Mouse (Mus musculus): ENCODE measurements around the gene Top2a. TPM values are rescaled to one million over a fixed set of nuclear protein-coding genes. Genes with fewer than 3 reads are reported as not detected.

The Top2a gene
- polyA plus RNA-seq, 1 experiment = 674 TPM

DNA sequence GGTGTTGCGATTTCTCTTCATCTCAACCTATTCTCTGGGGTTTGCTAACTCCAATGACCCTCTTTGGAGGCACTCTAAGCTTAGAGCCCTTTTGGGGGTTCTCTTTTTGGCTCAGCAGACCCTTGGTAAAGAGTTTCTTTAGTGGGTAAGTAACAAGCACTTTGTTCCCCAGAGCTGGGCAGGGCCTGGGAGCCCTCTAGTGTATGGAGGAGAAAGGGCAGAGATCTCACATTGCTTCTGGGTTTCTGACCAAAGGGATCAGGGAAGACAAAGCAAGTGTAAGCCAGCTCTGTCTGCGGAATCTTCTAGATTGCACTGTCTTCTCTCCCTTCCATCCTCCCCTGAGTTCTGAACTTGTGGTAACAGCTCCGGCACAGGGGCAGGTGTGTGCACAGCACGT lies 11.4 kb upstream of the Top2a start:
- TF ChIP-seq EP300 (IDR thresholded peaks at IDR 0.05; ENCODE audit: insufficient read depth, low read depth, low read length) (no peak), POLR2A (IDR thresholded peaks at IDR 0.05; ENCODE audit: insufficient read depth, low read length) (no peak), CTCF (IDR thresholded peaks at IDR 0.05; ENCODE audit: low read depth, low read length) (peak; percentile 43)
- Histone ChIP-seq H3K36me3 (ENCODE audit: control insufficient read depth, insufficient read depth, low read length, poor library complexity, severe bottlenecking) (no peaks in the 10 kb centered on the region), H3K27ac (ENCODE audit: insufficient read depth, low read length) (no peak overlapping the region), H3K27me3 (ENCODE audit: control insufficient read depth, insufficient read depth, low read length, poor library complexity, severe bottlenecking) (no peaks in the 10 kb centered on the region), H3K9me3 (replicated peaks; ENCODE audit: control insufficient read depth, insufficient read depth, low read length, poor library complexity, severe bottlenecking) (no peaks in the 10 kb centered on the region), H3K4me3 (ENCODE audit: low read depth, low read length) (no peak overlapping the region), H3K9ac (ENCODE audit: low read depth, poor library complexity, severe bottlenecking) (no peak overlapping the region), H3K4me1 (ENCODE audit: control insufficient read depth, insufficient read depth, low read length) (no peaks in the 10 kb centered on the region)

DNA sequence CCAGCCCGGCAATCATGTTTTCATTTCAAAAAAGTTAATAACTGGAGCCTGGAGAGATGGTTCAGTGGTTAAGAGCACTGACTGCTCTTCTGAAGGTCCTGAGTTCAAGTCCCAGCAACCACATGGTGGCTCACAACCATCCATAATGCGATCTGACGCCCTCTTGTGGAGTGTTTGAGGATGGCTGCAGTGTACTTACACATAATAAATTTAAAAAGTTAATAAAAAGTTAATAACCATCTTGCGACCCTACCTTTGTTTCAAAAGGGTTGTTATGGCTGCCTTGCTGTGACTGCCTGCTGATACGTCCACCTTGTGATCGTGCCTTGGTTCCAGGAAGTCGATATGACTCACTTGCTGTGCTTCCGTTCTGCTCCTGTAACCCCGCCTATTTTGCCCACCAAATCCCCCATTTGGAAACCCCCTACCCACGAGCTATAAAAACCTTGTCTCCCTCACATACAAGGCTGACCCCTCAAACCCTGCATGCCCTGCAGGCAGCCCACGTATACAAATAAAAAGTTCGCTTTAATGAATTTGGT lies 3.0 kb upstream of the Top2a start:
- Histone ChIP-seq H3K36me3 (ENCODE audit: control insufficient read depth, insufficient read depth, low read length, poor library complexity, severe bottlenecking) (peaks cover 8% of the 10 kb centered on the region), H3K4me1 (ENCODE audit: control insufficient read depth, insufficient read depth, low read length) (no peaks in the 10 kb centered on the region), H3K27ac (ENCODE audit: insufficient read depth, low read length) (no peak overlapping the region), H3K27me3 (ENCODE audit: control insufficient read depth, insufficient read depth, low read length, poor library complexity, severe bottlenecking) (no peaks in the 10 kb centered on the region), H3K9ac (ENCODE audit: low read depth, poor library complexity, severe bottlenecking) (no peak overlapping the region), H3K9me3 (replicated peaks; ENCODE audit: control insufficient read depth, insufficient read depth, low read length, poor library complexity, severe bottlenecking) (no peaks in the 10 kb centered on the region), H3K4me3 (ENCODE audit: low read depth, low read length) (no peak overlapping the region)
- TF ChIP-seq EP300 (IDR thresholded peaks at IDR 0.05; ENCODE audit: insufficient read depth, low read depth, low read length) (no peak), CTCF (IDR thresholded peaks at IDR 0.05; ENCODE audit: low read depth, low read length) (no peak), POLR2A (IDR thresholded peaks at IDR 0.05; ENCODE audit: insufficient read depth, low read length) (no peak)

DNA sequence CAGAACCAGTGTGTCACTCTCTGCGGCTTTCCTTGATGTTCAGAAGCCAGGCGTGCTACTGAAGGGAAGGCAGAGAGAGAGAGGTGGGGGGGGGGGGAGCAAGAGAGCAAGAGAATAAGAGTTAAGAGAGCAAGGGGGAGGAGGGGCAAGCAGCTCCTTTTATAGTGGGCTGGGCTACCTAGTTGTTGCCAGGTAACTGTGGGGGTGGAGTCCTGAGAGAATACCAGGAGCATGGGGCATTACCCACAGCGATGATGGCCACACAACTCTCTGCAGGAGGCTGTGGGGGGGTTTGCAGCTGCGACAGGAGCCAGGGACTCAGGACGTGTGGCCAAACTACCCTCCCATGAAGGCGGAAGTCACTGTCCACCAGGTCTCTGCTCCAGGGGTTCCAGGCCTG lies 1.9 kb upstream of the Top2a start:
- peaks cover 19% of the 10 kb centered on the region for H3K36me3 ChIP-seq (ENCODE audit: control insufficient read depth, insufficient read depth, low read length, poor library complexity, severe bottlenecking)
- no peak overlapping the region for H3K4me3 ChIP-seq (ENCODE audit: low read depth, low read length)
- H3K9me3 ChIP-seq (replicated peaks; ENCODE audit: control insufficient read depth, insufficient read depth, low read length, poor library complexity, severe bottlenecking) = no peaks in the 10 kb centered on the region
- H3K27ac ChIP-seq (ENCODE audit: insufficient read depth, low read length) = no peak overlapping the region
- no peaks in the 10 kb centered on the region for H3K27me3 ChIP-seq (ENCODE audit: control insufficient read depth, insufficient read depth, low read length, poor library complexity, severe bottlenecking)
- no peak for TF ChIP-seq EP300 (IDR thresholded peaks at IDR 0.05; ENCODE audit: insufficient read depth, low read depth, low read length)
- TF ChIP-seq CTCF (IDR thresholded peaks at IDR 0.05; ENCODE audit: low read depth, low read length) = no peak
- TF ChIP-seq POLR2A (IDR thresholded peaks at IDR 0.05; ENCODE audit: insufficient read depth, low read length) = no peak
- H3K4me1 ChIP-seq (ENCODE audit: control insufficient read depth, insufficient read depth, low read length) = no peaks in the 10 kb centered on the region
- H3K9ac ChIP-seq (ENCODE audit: low read depth, poor library complexity, severe bottlenecking) = no peak overlapping the region

DNA sequence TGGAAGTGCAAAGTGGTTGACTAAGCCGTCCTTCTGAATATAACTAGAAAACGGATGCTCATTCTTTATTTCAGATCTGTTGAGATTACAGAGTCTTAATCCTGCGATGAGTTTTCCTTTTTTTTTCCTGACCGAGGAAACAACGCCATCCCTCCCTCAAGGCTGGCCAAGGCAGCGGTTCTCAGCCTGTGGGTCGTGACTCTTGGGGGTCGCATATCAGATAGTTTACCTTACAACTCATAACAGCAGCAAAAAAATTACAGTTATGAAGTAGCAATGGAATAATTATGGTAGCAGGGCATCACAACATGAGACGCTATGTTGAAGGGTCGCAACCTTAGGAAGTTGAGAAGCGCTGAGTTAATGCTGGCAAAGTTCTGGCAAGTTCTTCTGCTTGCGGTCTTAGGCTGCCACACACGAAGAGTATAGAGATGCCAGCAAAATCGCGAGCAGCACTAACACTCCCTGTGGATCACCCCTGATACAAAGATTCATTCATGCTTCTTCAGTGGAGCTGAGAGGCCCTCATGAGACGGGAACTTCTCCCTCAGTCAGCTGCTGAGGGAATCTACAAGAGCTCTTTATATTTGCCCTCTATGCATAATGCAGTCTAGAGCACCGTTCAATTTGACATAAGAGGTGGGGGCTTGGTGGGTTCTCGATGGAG lies 612 bp upstream of the Top2a start:
- H3K9ac ChIP-seq (ENCODE audit: low read depth, poor library complexity, severe bottlenecking) = peak overlapping the region; percentile 59
- H3K4me3 ChIP-seq (ENCODE audit: low read depth, low read length) = peak overlapping the region; percentile 75
- no peaks in the 10 kb centered on the region for H3K9me3 ChIP-seq (replicated peaks; ENCODE audit: control insufficient read depth, insufficient read depth, low read length, poor library complexity, severe bottlenecking)
- no peaks in the 10 kb centered on the region for H3K27me3 ChIP-seq (ENCODE audit: control insufficient read depth, insufficient read depth, low read length, poor library complexity, severe bottlenecking)
- TF ChIP-seq EP300 (IDR thresholded peaks at IDR 0.05; ENCODE audit: insufficient read depth, low read depth, low read length) (no peak), POLR2A (IDR thresholded peaks at IDR 0.05; ENCODE audit: insufficient read depth, low read length) (no peak), CTCF (IDR thresholded peaks at IDR 0.05; ENCODE audit: low read depth, low read length) (no peak)
- peaks cover 31% of the 10 kb centered on the region for H3K36me3 ChIP-seq (ENCODE audit: control insufficient read depth, insufficient read depth, low read length, poor library complexity, severe bottlenecking)
- no peaks in the 10 kb centered on the region for H3K4me1 ChIP-seq (ENCODE audit: control insufficient read depth, insufficient read depth, low read length)
- H3K27ac ChIP-seq (ENCODE audit: insufficient read depth, low read length) = 0 out of 2 replicates have a peak overlapping the region, but pooled peaks have one; percentile 14

DNA sequence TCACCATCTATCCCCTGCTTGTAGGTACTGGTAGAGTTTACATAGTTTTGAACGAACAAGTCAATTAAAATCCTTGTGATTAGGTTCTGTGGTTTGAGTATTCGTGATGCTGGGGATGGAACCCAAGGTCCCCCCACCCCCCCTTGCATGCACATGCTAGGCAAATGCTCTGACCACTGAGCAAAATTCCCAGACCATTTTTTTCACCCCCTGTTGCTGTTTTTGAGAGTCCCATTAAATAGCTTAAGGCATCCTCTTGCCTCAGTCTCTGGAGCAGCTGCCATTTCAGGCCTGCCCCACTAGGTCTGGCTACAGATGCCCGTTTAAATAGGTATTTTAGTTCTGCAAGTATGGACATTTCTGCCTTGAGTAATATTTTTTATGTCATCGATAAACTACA lies 895 bp downstream of the Top2a start:
- TF ChIP-seq EP300 (IDR thresholded peaks at IDR 0.05; ENCODE audit: insufficient read depth, low read depth, low read length) (no peak), POLR2A (IDR thresholded peaks at IDR 0.05; ENCODE audit: insufficient read depth, low read length) (no peak), CTCF (IDR thresholded peaks at IDR 0.05; ENCODE audit: low read depth, low read length) (no peak)
- Histone ChIP-seq H3K27me3 (ENCODE audit: control insufficient read depth, insufficient read depth, low read length, poor library complexity, severe bottlenecking) (no peaks in the 10 kb centered on the region), H3K4me1 (ENCODE audit: control insufficient read depth, insufficient read depth, low read length) (no peaks in the 10 kb centered on the region), H3K36me3 (ENCODE audit: control insufficient read depth, insufficient read depth, low read length, poor library complexity, severe bottlenecking) (peaks cover 44% of the 10 kb centered on the region), H3K27ac (ENCODE audit: insufficient read depth, low read length) (no peak overlapping the region), H3K9me3 (replicated peaks; ENCODE audit: control insufficient read depth, insufficient read depth, low read length, poor library complexity, severe bottlenecking) (no peaks in the 10 kb centered on the region), H3K9ac (ENCODE audit: low read depth, poor library complexity, severe bottlenecking) (peak overlapping the region; percentile 91), H3K4me3 (ENCODE audit: low read depth, low read length) (peak overlapping the region; percentile 89)

DNA sequence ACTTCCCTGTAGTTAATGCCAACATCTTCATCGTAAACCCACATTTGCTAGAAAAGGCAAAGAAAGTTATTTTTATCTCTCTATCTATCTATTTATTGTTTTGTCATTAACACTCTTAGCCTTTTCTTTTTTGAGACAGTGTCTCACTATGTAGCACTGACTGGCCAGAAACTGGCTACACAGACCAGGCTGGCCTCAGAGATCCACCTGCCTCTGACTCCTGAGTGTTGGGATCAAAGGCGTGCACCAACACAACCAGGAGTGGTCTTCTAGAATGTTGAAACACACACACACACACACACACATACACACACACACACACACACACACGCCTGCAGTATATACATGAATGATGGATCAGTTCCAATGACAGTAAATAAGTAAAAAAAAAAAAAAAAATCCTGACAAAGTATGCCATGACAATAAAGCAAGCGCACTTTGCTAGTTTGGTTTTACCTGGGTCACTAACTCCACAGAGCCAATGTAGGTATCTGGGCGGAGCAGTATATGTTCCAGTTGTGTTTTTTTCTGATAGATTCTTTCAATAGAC lies 1.5 kb downstream of the Top2a start:
- Histone ChIP-seq H3K4me1 (ENCODE audit: control insufficient read depth, insufficient read depth, low read length) (no peaks in the 10 kb centered on the region), H3K36me3 (ENCODE audit: control insufficient read depth, insufficient read depth, low read length, poor library complexity, severe bottlenecking) (peaks cover 50% of the 10 kb centered on the region), H3K9me3 (replicated peaks; ENCODE audit: control insufficient read depth, insufficient read depth, low read length, poor library complexity, severe bottlenecking) (no peaks in the 10 kb centered on the region), H3K4me3 (ENCODE audit: low read depth, low read length) (peak overlapping the region; percentile 56), H3K27me3 (ENCODE audit: control insufficient read depth, insufficient read depth, low read length, poor library complexity, severe bottlenecking) (no peaks in the 10 kb centered on the region), H3K9ac (ENCODE audit: low read depth, poor library complexity, severe bottlenecking) (peak overlapping the region; percentile 91), H3K27ac (ENCODE audit: insufficient read depth, low read length) (no peak overlapping the region)
- TF ChIP-seq CTCF (IDR thresholded peaks at IDR 0.05; ENCODE audit: low read depth, low read length) (no peak), POLR2A (IDR thresholded peaks at IDR 0.05; ENCODE audit: insufficient read depth, low read length) (no peak), EP300 (IDR thresholded peaks at IDR 0.05; ENCODE audit: insufficient read depth, low read depth, low read length) (no peak)

All from ES-Bruce4 (cell line).